In the genomic region with DNA sequence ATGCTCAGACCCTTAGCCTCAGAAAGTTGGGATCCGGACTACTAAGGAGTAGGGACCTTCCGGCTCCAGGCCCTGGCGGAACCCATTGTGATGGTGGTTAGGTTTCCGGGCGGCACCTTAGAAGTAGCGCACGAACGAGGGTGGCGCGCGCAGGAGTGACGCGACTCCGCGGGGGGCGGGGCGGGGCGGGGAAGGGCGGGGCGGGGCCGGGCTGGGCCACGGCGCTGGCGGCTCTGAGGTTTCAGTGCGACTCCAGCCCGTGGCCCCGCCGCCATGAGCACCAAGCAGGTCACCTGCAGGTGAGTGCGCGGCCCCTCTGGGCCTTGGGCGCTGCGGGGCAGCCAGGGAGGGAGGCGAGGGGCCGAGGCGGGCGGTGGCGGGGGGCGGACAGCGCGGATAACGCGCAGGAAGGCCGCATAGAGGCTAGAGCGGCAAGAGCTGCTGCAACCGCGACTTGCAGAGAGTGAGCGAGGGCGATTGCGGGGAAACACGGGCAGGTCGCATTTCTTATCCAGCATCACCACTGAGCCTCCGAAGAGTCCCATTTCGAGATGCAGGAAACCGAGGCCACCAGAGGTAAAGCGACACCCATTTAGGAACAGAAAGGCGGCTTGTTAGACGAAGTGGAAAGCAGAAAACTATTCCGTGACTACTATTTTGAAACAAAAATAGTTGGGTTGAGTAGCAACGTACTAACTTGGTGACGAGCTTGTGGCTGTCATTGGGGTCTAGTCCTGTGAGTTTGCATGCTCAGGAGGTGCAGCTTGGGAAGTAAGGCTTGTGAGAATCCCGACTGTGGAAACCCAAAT, we compare ENCODE assay signal across 8 mouse cellular contexts. TPM values are rescaled to one million over a fixed set of nuclear protein-coding genes. Genes with fewer than 3 reads are reported as not detected.
A peak's percentile ranks its signal among the peaks of the same experiment; 100 is the strongest.
DNase-seq lines count a peak whose midpoint lies in the region; ATAC-seq lines count a peak whose summit lies in the region.

Gene Mkrn2 (plus strand): TSS at position 188 of the 809 bp plus-strand sequence.

- peak within 1 kb of the TSS; percentile 83 for H3K4me3 ChIP-seq in erythroblast, embryonic 14.5 days (replicated peaks)
- H3K4me3 ChIP-seq in heart, embryonic 12.5 days = peak within 1 kb of the TSS; percentile 98
- peak within 1 kb of the TSS; percentile 96 for H3K4me3 ChIP-seq in kidney, embryonic 16.5 days (ENCODE audit: low read length)
- peak within 1 kb of the TSS; percentile 90 for H3K4me3 ChIP-seq in liver, embryonic 12.5 days

- ATAC-seq in CD4-positive, CD25-positive, alpha-beta regulatory T cell, adult 4 months = peak; percentile 80
- ATAC-seq in heart, embryonic 12.5 days (ENCODE audit: insufficient number of reproducible peaks, low FRiP score) = peak; percentile 96
- ATAC-seq in kidney, embryonic 16.5 days (ENCODE audit: low FRiP score, low TSS enrichment) = peak; percentile 95
- peak; percentile 94 for ATAC-seq in liver, embryonic 12.5 days

- under 1% methylated on average over 59 of the region's 61 CpGs for WGBS in heart, embryonic 12.5 days
- under 1% methylated on average over 53 of the region's 61 CpGs for WGBS in kidney, embryonic 16.5 days
- under 1% methylated on average over 60 of the region's 61 CpGs for WGBS in liver, embryonic 12.5 days (ENCODE audit: insufficient replicate concordance)

- DNase-seq in brain, embryonic 18.5 days (ENCODE audit: low read depth, low spot score) = peak; percentile 52
- peak; percentile 92 for DNase-seq in naive thymus-derived CD4-positive, alpha-beta T cell, adult 2 months (ENCODE audit: low read depth)
- peak; percentile 89 for DNase-seq in splenic B cell, adult 2 months (ENCODE audit: low read depth, low spot score)

- peaks cover 2% of the 10 kb centered on the region for H3K9me3 ChIP-seq in erythroblast, embryonic 14.5 days (ENCODE audit: control insufficient read depth, low read length)
- 0 out of 2 replicates have a peak, but pooled peaks cover 4% of the 10 kb centered on the region for H3K9me3 ChIP-seq in heart, embryonic 12.5 days (replicated peaks)
- H3K9me3 ChIP-seq in kidney, embryonic 16.5 days (ENCODE audit: low read length) = no peaks in the 10 kb centered on the region
- H3K9me3 ChIP-seq in liver, embryonic 12.5 days (replicated peaks) = peaks cover 5% of the 10 kb centered on the region; the same call in 1 of the 2 replicates

- no peaks in the 10 kb centered on the region for H3K27me3 ChIP-seq in erythroblast, embryonic 14.5 days (ENCODE audit: control insufficient read depth)
- H3K27me3 ChIP-seq in heart, embryonic 12.5 days (replicated peaks) = no peaks in the 10 kb centered on the region
- H3K27me3 ChIP-seq in kidney, embryonic 16.5 days (ENCODE audit: insufficient read depth, low read length) = no peaks in the 10 kb centered on the region
- no peaks in the 10 kb centered on the region for H3K27me3 ChIP-seq in liver, embryonic 12.5 days (replicated peaks)
- H3K27me3 ChIP-seq in splenic B cell, adult 2 months (ENCODE audit: control insufficient read depth, insufficient read depth, low read length, poor library complexity, severe bottlenecking) = no peaks in the 10 kb centered on the region

- peaks cover 22% of the 10 kb centered on the region for H3K4me1 ChIP-seq in erythroblast, embryonic 14.5 days (ENCODE audit: control insufficient read depth)
- peaks cover 13% of the 10 kb centered on the region for H3K4me1 ChIP-seq in heart, embryonic 12.5 days (replicated peaks)
- peaks cover 10% of the 10 kb centered on the region for H3K4me1 ChIP-seq in kidney, embryonic 16.5 days (ENCODE audit: insufficient read depth, low read length)
- peaks cover 16% of the 10 kb centered on the region for H3K4me1 ChIP-seq in liver, embryonic 12.5 days

- H3K36me3 ChIP-seq in erythroblast, embryonic 14.5 days (ENCODE audit: control insufficient read depth) = peaks cover 15% of the 10 kb centered on the region
- 0 out of 2 replicates have a peak, but pooled peaks cover 2% of the 10 kb centered on the region for H3K36me3 ChIP-seq in heart, embryonic 12.5 days
- H3K36me3 ChIP-seq in kidney, embryonic 16.5 days (ENCODE audit: insufficient read depth, low read length) = no peaks in the 10 kb centered on the region
- H3K36me3 ChIP-seq in liver, embryonic 12.5 days = peaks cover 15% of the 10 kb centered on the region; the same call in 1 of the 2 replicates
- H3K36me3 ChIP-seq in splenic B cell, adult 2 months (ENCODE audit: control insufficient read depth, insufficient read depth, low read length, poor library complexity, severe bottlenecking) = peaks cover 1% of the 10 kb centered on the region; the same call in 1 of the 2 replicates

- H3K4me2 ChIP-seq in heart, embryonic 12.5 days = peak within 1 kb of the TSS; percentile 82
- H3K4me2 ChIP-seq in kidney, embryonic 16.5 days (replicated peaks; ENCODE audit: low read depth, low read length) = peak within 1 kb of the TSS; percentile 78
- H3K4me2 ChIP-seq in liver, embryonic 12.5 days = peak within 1 kb of the TSS; percentile 83

- H3K27ac ChIP-seq in heart, embryonic 12.5 days (ENCODE audit: poor library complexity, severe bottlenecking) = peak within 1 kb of the TSS; percentile 77
- peak within 1 kb of the TSS; percentile 78 for H3K27ac ChIP-seq in kidney, embryonic 16.5 days (ENCODE audit: low read length)
- peak within 1 kb of the TSS; percentile 88 for H3K27ac ChIP-seq in liver, embryonic 12.5 days

- peak within 1 kb of the TSS; percentile 95 for H3K9ac ChIP-seq in heart, embryonic 12.5 days
- H3K9ac ChIP-seq in kidney, embryonic 16.5 days (replicated peaks; ENCODE audit: low read length) = peak within 1 kb of the TSS; percentile 95
- H3K9ac ChIP-seq in liver, embryonic 12.5 days = peak within 1 kb of the TSS; percentile 86

RNA-seq across cellular contexts. Expression of gene Mkrn2, which starts in this region (rescaled TPM):
- polyA plus RNA-seq in CD4-positive, CD25-positive, alpha-beta regulatory T cell, adult 4 months (2017; shearing (Covaris generic)) = 10 to 100 TPM; 42.2 to 45.6 TPM
- polyA plus RNA-seq in erythroblast, embryonic 14.5 days (2012) = 0.45 and 1.1 TPM in 2 replicates
- polyA plus RNA-seq in heart, embryonic 12.5 days (2016; fragmentation: Nextera tagmentation; extraction: Ambion mirVana) = 21.6 and 21.8 TPM in 2 replicates
- polyA plus RNA-seq in kidney, embryonic 16.5 days (2015; fragmentation: Nextera tagmentation; extraction: Ambion mirVana) = 33.8 and 35.0 TPM in 2 replicates
- polyA plus RNA-seq in liver, embryonic 12.5 days (2016; fragmentation: Nextera tagmentation; extraction: Ambion mirVana) = 14.4 and 15.3 TPM in 2 replicates

Comparison
In these comparisons a context has a peak if more than half of its experiments do, and no peak if none do; other contexts are left out.
1. Peak in every context shown above with its lines: DNase-seq, ATAC-seq, H3K4me3 ChIP-seq and H3K27ac ChIP-seq.